Mouse (Mus musculus) megakaryocyte-erythroid progenitor cell, adult 5-6 weeks (primary cell): ENCODE measurements around the gene 8030474K03Rik. TPM values are rescaled to one million over a fixed set of nuclear protein-coding genes. Genes with fewer than 3 reads are reported as not detected.
"Not testable (repeated sequence)": the region's sequence is repeated elsewhere in the genome, so short reads cannot be mapped to it uniquely, and the experiment has no call there.

Source experiments
- ATAC-seq: replicated peaks from 2 replicates; pipeline ENCODE4 v1.8.0; 2016; ENCODE audit warnings: mild to moderate bottlenecking, inconsistent platforms; ENCODE audit not compliant: severe bottlenecking, poor library complexity, low FRiP score, low TSS enrichment
- total RNA-seq, 2 experiments: library from RNA; stranded (forward) in 1 of 2; stranded (reverse) in 1 of 2; fragments of 200-1000, 215-1000 nt in 1 of 2; fragments of >200 nt in 1 of 2; fragmentation: Nextera tagmentation in 1 of 2; gene quantifications; 2 replicates each; pipeline ENCODE4 v1.2.3; 2014 to 2017

8030474K03Rik gene
- total RNA-seq (2014; fragmentation: Nextera tagmentation) (not detected in 2 replicates), total RNA-seq (2017) (0.46 TPM in 1 of 2 replicates, not detected in the other)

DNA sequence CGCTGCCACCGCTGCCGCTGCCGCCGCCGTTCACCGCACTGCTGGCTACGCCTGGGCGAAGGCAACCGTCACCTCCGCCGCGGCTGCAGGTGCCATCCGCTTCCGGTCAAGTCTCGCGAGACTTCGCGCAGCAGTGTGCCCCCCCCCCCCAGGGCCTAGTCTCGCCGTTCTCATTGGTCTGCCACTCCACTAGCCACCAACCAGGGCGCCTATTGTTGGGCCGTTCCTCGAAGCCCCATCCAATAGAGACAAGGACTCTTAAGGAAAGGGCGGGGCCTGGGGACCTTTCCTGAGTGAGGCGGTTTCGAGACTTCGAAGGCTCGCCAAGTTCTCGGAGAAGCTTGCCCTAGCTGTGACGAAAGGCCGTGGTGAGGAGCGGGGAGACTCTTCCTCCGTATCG, at the start of gene 8030474K03Rik, which contains the start of gene Gm4779:
TSS of gene 8030474K03Rik (plus strand) at position 315 of the 400 bp plus-strand sequence.
TSS of gene Gm4779 (minus strand) at position 82 of the 400 bp plus-strand sequence.
- no peak for ATAC-seq

DNA sequence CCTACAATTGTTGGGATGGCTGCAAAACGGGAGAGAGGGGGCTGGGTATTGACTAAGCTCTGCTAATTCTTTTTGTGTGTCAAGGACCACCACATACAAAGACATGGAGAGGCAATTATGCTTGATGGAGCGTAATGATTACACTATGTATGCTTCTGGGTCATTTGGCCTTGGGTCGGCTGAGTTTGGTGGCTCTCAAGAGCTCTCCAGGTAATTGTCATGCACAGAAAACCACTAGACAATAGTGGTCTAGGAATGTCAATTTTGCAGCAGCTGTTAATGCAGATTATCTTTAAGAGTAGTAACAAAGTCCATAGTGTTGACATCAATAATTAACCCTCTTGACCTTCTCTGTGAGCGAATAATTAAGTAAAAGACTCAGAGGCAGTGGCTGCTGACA, 44.3 kb upstream of the 8030474K03Rik start:
- no peak for ATAC-seq

DNA sequence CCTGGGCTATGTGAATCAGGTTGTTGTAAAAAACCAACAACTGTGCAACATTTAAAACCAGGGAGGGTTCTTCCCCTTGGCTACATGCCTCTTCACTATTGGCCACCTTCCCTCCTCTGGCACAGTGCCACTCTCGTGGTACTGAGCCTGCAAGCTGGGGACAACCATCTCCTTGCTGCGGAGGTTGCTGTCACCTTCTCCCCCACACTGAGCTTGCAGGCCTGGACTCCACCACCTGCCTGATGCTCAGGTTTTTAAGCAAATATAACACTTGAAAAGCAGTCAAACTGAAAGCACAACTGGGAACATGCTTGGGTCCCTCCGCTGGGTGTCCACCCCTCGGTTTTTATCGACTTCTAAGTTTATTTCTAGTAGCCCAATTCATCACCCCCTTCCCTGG, 40.0 kb upstream of the 8030474K03Rik start:
- no peak for ATAC-seq

DNA sequence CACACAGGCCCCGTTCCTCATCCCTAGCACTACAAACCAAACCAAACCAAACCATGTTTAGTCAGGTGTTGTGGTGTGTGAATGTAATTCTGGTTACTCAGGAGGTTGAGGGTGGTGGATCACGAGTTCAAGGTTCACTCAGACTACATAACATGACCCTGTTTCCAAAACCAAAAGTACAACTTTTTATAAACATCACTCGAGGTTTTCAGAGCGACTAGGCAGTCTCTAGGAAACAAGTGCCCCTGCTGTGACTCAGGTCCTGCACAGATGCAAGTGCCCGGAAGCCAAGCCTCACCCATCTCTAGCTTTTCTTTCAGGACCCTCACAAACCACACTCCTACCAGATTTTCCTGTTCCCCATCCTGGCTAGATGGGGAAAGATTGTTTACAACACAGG, 29.8 kb upstream of the 8030474K03Rik start:
- no peak for ATAC-seq

DNA sequence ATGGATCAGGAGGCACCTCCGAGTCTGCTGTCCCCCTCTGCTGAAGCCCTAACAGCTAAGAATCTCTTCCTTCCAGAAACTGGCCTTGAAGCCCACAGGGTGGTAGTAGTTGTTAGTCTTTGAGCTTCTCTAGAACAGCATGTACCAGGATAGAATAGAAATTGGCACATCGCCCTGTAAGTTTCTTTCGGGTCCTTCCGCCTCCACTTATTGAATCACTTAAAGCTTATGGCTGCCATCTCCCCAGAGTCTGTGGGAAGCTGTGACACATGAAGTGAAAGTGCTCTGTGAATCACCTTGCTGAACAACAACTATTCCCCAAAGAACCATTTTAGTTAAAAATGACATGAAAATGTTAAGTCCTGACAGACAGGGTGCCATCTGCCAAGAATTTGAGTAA, 29.3 kb upstream of the 8030474K03Rik start:
- no peak for ATAC-seq

DNA sequence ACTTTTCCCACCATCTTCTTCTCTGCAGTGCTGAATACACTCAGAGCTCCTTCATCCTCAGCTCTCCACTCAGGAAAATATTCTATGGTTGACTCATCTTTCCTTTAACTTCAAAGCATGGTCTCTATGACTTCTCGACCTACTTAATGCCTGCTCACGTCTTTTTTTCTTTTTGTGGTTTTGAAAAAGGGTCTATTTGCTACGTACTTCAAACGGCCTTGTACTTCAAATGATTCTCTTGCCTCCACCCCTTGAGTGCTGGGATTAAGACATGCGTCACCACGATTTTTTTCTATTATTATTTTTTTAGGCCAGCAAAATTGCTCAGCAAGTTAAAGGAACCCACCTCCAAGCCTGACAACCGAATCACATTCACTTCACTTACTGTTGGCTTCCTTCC, 27.2 kb upstream of the 8030474K03Rik start:
- no peak for ATAC-seq

DNA sequence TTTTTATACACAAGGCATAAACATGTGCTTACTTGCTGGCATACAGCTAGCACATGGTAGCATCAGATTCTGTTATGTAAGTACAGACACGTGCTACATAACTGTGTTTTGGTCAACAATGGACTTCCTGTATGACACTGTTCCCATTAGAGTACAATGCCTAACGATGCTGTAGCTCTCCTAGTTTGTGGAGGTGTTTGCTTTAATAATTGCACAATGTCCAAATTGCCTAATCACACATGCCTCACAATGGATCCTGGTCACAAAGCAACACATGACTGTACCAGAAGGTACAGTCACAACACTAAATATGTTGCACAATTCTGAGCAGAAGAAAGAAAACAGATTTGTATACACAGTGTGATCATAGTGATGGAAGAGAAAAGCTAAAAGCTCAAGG, 25.0 kb upstream of the 8030474K03Rik start:
- no peak for ATAC-seq

DNA sequence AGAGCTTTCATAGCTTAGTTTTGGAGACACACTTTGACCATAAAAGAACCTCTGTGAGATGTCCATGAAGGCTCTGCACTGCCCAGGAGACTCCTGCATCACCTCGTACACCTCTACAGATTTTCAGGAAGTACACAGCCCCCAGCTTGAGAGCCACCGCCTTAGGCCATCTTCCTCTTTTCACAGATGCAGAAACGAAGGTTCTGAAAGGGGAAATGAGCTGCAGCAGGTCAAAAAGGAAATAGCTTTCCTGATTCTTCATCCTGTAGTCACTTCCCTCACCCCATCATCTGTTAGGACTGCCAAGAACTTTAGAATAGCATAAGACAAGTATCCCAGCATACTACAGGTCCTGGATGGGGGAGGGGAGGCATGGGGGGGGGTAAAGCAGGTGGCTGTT, 24.1 kb upstream of the 8030474K03Rik start:
- ATAC-seq = no peak

DNA sequence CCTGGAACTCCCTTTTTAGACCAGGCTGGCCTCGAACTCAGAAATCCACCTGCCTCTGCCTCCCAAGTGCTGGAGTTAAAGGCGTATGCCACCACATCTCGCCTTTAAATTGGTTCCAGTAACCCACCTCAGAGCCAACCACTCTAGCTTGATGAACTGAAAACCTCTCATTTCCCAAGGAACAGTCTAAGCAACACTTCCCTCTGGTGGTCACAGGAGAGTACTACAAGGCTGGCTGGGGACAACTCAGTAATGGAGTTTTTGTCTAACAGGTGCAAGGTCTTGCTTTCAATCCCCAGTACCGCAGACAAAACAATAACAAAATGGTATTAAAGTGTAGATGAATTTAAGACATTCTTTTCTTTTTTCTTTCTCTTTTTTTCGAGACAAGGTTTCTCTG, 22.4 kb upstream of the 8030474K03Rik start:
- no peak; the same call in 1 of the 2 replicates for ATAC-seq

DNA sequence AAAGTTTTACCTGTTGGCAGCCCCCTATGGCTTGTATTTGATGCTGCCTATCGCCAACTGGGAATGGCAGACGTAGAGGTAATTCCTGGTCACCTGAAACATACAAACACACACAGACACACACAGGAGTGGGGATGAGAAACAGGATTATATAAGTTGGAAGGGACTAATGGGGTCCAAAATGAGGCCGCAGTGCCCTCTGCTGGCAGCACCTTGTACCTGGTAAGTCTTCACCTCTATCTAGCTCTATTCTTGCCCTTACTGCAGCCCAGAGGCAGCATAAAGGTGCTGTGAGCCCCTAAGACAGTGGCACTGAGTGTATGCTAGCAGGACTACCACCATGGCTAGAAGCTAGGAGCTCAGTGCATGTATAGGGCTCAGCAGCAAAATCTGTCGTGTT, 2.9 kb upstream of the 8030474K03Rik start:
- 0 out of 2 replicates have a peak, but pooled peaks have one; percentile 52 for ATAC-seq

DNA sequence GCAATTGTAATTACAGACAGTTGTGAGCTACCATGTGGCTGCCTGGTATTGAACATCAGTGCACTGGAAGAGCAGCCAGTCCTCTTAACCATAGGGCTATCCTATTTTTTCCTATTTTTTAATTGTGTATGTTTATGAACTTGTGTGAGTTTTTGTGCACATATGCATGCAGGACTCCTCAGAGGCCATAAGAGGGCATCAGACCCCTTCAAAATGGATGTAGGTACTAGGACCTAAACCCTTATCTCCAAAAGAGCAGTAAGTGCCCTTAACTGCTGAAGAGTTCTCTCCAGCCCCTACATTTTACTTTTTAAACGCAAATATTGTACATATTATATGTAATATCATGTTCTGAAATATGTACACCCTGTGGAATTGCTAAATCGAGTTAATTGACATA, 11.1 kb downstream of the 8030474K03Rik start:
- ATAC-seq = no peak

DNA sequence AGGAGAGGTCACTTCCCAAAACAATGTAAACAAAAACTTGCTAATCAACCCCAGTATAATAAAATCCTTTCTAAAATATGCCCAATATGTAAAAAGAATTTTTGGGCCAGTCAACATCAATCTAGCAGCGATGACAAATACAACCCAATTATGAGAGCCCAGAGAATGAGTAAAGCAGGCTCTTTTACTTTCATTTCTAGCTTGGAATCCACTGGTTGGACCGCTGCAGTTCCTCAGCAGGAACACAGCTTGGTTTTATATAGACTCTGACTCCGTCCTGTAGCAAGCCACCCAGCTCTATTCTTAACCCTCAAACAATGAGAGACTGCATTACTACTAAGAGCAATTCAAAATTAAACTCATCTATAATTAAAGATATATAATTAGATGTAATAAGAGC, 17.3 kb downstream of the 8030474K03Rik start:
- no peak for ATAC-seq

DNA sequence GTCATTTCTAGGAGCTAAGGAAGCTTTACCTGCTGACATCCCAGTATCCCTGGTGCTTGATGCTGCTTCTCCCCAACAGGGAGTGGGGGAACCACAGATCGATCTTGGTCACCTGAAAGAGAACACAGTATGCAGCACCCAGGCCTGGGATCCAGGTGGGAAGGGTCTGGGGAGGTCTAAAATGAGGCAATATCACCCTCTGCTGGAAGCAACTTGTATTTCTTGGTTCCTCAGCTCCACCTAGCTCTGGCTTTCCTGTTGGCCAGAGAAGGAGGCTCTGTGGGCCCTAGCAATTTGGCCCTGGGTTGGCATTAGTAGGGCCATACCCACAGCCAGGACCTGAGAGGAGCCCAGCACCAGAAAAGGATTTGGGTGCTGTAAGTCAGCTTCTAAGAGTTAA, 24.7 kb downstream of the 8030474K03Rik start:
- 0 out of 2 replicates have a peak, but pooled peaks have one; percentile 37 for ATAC-seq

DNA sequence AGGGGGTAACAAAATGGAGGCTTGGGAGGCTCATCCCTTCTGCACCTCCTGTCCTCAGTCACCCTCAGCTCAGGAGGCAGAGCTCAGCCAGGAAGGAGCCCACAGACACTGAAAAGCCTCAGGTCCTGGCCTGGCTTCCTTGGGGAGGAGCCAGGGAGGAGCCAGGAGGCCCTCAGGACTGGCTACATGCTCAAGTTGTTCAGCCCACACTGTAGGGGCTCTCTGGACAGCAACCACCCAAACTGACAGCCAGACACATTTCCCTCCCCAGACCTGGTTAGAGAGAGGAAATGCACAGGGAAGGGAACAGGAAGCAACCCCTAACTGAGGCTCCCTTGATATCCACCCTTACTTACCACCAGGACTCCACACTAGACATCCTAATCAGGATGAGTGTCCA, 25.5 kb downstream of the 8030474K03Rik start:
- not testable (repeated sequence) for ATAC-seq

DNA sequence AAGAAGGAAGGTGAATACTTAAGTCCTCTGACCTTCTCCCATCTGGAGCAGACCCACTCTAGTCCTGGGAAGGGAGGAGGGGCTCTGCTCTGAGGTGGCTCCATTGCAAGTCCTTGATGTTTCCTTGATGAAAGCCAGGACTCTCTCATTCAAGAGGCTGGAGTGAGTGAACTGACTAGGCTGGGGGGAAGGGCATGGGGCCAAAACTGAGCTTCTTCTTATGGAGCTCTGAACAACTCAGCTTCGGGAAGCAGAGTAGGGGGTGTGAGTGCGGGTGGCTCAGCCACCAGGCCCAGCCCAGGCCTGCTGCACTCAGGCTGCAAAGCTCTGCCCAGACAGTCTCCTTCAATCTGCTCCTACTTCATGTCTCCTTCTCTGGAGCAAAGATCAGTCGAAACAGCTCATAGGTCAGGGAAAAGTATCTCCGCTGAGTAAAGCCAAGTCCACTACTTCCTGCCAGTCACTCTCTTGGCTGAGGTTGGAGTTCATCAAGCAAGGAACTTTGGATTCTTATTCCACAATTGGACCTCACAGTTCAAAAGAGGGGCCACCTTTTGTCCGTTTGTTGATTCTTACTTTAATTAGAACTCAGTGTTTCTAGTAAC, 52.8 kb downstream of the 8030474K03Rik start:
- no peak for ATAC-seq

Other genes starting within 250 kb of the 8030474K03Rik start
- 218 and 280 TPM in 2 replicates for gene Ogt, start 154.6 kb upstream of the 8030474K03Rik start, total RNA-seq (2014; fragmentation: Nextera tagmentation)
- gene Ogt, start 154.6 kb upstream of the 8030474K03Rik start, total RNA-seq (2017) = 70.8 and 93.6 TPM in 2 replicates
- not detected in 2 replicates for gene Cxcr3, start 60.4 kb upstream of the 8030474K03Rik start, total RNA-seq (2014; fragmentation: Nextera tagmentation)
- 0.42 and 2.9 TPM in 2 replicates for gene Cxcr3, start 60.4 kb upstream of the 8030474K03Rik start, total RNA-seq (2017)
- gene Gm4779, start 233 bp upstream of the 8030474K03Rik start, total RNA-seq (2014; fragmentation: Nextera tagmentation) = not detected in 2 replicates
- 1.8 TPM in 1 of 2 replicates, not detected in the other for gene Gm4779, start 233 bp upstream of the 8030474K03Rik start, total RNA-seq (2017)
- 5.7 and 6.1 TPM in 2 replicates for gene Nhsl2, start 54.7 kb downstream of the 8030474K03Rik start, total RNA-seq (2014; fragmentation: Nextera tagmentation)
- 1.0 and 5.7 TPM in 2 replicates for gene Nhsl2, start 54.7 kb downstream of the 8030474K03Rik start, total RNA-seq (2017)